Mouse (Mus musculus): ENCODE measurements around the gene Utp15.

DNA sequence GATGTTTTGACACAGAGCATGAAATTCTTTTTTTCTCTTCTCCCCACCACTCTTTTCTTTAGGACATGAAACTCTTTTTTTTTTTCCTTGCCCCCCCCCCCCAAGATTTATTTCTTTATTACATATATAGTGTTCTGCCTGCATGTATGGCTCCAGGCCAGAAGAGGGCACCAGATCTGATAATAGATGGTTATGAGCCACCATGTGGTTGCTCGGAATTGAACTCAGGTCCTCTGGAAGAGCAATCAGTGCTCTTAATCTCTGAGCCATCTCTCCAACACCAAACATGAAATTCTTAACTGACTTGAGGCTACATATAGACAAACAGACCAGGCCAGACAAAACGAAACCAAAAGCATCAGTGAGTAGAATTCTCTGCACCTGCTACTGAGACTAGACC, 14.7 kb upstream of the Utp15 start:
- TF ChIP-seq CTCF (IDR thresholded peaks at IDR 0.05; ENCODE audit: borderline replicate concordance, control insufficient read depth, extremely low read depth, insufficient read depth, low read length, poor library complexity) (no peak), POLR2A (IDR thresholded peaks at IDR 0.05; ENCODE audit: control insufficient read depth, extremely low read depth, insufficient read depth, low read length, poor library complexity) (no peak)
